Mouse (Mus musculus) kidney, embryonic 15.5 days (tissue): ENCODE data around the gene Pde6h. TPM values are rescaled to one million over a fixed set of nuclear protein-coding genes. Genes with fewer than 3 reads are reported as not detected.

Experiments used
- ATAC-seq: fragments of 200-750 bp; cut with Nextera tagmentation; replicated peaks from 2 replicates; pipeline ENCODE4 v1.8.0; 2017; ENCODE audit warnings: moderate TSS enrichment; ENCODE audit not compliant: low FRiP score
- H3K27ac ChIP-seq: fragments of 300-500 bp; sonication (generic); 2 replicates; pipeline ENCODE4 v1.5.1; 2015; ENCODE audit warnings: mild to moderate bottlenecking, inconsistent platforms
- H3K27me3 ChIP-seq: fragments of 300-500 bp; sonication (generic); 2 replicates; pipeline ENCODE4 v1.6.1; 2015; ENCODE audit warnings: inconsistent platforms
- H3K36me3 ChIP-seq: fragments of 300-500 bp; sonication (generic); 2 replicates; pipeline ENCODE4 v1.6.1; 2015; ENCODE audit warnings: inconsistent platforms
- H3K4me1 ChIP-seq: fragments of 300-500 bp; sonication (generic); 2 replicates; pipeline ENCODE4 v1.6.1; 2015; ENCODE audit warnings: inconsistent platforms
- H3K4me2 ChIP-seq: fragments of 300-500 bp; sonication (generic); 2 replicates; pipeline ENCODE4 v1.6.1; 2015; ENCODE audit warnings: moderate library complexity, mild to moderate bottlenecking, inconsistent platforms
- H3K4me3 ChIP-seq: fragments of 300-500 bp; sonication (generic); replicated peaks from 2 replicates; pipeline ENCODE4 v1.5.1; 2015; ENCODE audit warnings: mild to moderate bottlenecking, inconsistent platforms
- H3K9ac ChIP-seq: fragments of 300-500 bp; sonication (generic); 2 replicates; pipeline ENCODE4 v1.6.1; 2015; ENCODE audit warnings: mild to moderate bottlenecking, inconsistent platforms
- H3K9me3 ChIP-seq: fragments of 300-500 bp; sonication (generic); replicated peaks from 2 replicates; pipeline ENCODE4 v1.6.1; 2016; ENCODE audit warnings: inconsistent platforms
- WGBS: fragments of 180-500 bp; shearing (Covaris S2); methylation state at CpG from one replicate; pipeline ENCODE4 v1.1.7; 2015; ENCODE audit warnings: mixed read lengths; 5-methylcytosine and 5-hydroxymethylcytosine counted together
- polyA plus RNA-seq: library from polyadenylated mRNA; unstranded; fragments of >200 nt; fragmentation: Nextera tagmentation; extraction: Ambion mirVana; gene quantifications from 2 replicates; pipeline ENCODE4 v1.2.1, GENCODE M21; 2015

The Pde6h gene
- polyA plus RNA-seq, 1 experiment from 2014 or later = 0.40 TPM

- Histone ChIP-seq H3K27me3 (no peaks in the 10 kb centered on the region), H3K4me2 (peak overlapping the region; percentile 48), H3K4me1 (peaks cover 22% of the 10 kb centered on the region), H3K9me3 (no peaks in the 10 kb centered on the region), H3K9ac (no peak overlapping the region), H3K27ac (no peak overlapping the region), H3K36me3 (no peaks in the 10 kb centered on the region), H3K4me3 (peak overlapping the region; percentile 27)
- ATAC-seq = 0 out of 2 replicates have a peak, but pooled peaks have one; percentile 54
- WGBS = 31% methylated on average over 11 of the region's 11 CpGs
These were observed 66.3 kb downstream of the Pde6h start for GRCm38 (mm10) chr6:136989824-136990497.

- no peak for ATAC-seq
- 25% methylated on average over 8 of the region's 8 CpGs for WGBS
- no peak overlapping the region for H3K4me3 ChIP-seq
- peak overlapping the region; percentile 48 for H3K4me2 ChIP-seq
- no peaks in the 10 kb centered on the region for H3K27me3 ChIP-seq
- H3K9me3 ChIP-seq = no peaks in the 10 kb centered on the region
- no peak overlapping the region for H3K9ac ChIP-seq
- no peak overlapping the region for H3K27ac ChIP-seq
- H3K36me3 ChIP-seq = no peaks in the 10 kb centered on the region
- H3K4me1 ChIP-seq = peaks cover 21% of the 10 kb centered on the region
These were observed 66.9 kb downstream of the Pde6h start for GRCm38 (mm10) chr6:136990557-136990956.

GRCm38 (mm10) chr6:136993574-136993973, 69.9 kb downstream of the Pde6h start:
- peaks cover 31% of the 10 kb centered on the region for H3K4me1 ChIP-seq
- ATAC-seq = no peak
- no peak overlapping the region for H3K4me2 ChIP-seq
- H3K36me3 ChIP-seq = no peaks in the 10 kb centered on the region
- H3K9ac ChIP-seq = no peak overlapping the region
- H3K9me3 ChIP-seq = no peaks in the 10 kb centered on the region
- WGBS = 57% methylated on average over 4 of the region's 4 CpGs
- no peaks in the 10 kb centered on the region for H3K27me3 ChIP-seq
- no peak overlapping the region for H3K27ac ChIP-seq
- H3K4me3 ChIP-seq = no peak overlapping the region

GRCm38 (mm10) chr6:136995533-136995932, 71.9 kb downstream of the Pde6h start:
- H3K36me3 ChIP-seq = no peaks in the 10 kb centered on the region
- no peak overlapping the region for H3K4me3 ChIP-seq
- H3K27me3 ChIP-seq = no peaks in the 10 kb centered on the region
- peak overlapping the region; percentile 47 for H3K27ac ChIP-seq
- H3K9ac ChIP-seq = no peak overlapping the region
- ATAC-seq = 0 out of 2 replicates have a peak, but pooled peaks have one; percentile 16
- H3K4me2 ChIP-seq = no peak overlapping the region
- no peaks in the 10 kb centered on the region for H3K9me3 ChIP-seq
- H3K4me1 ChIP-seq = peaks cover 23% of the 10 kb centered on the region
- 73% methylated on average over 8 of the region's 8 CpGs for WGBS

- ATAC-seq = no peak
- Histone ChIP-seq H3K4me3 (no peak overlapping the region), H3K4me2 (no peak overlapping the region), H3K4me1 (peaks cover 19% of the 10 kb centered on the region), H3K27me3 (no peaks in the 10 kb centered on the region), H3K27ac (peak overlapping the region; percentile 47), H3K9me3 (no peaks in the 10 kb centered on the region), H3K9ac (no peak overlapping the region), H3K36me3 (no peaks in the 10 kb centered on the region)
- 45% methylated on average over 5 of the region's 5 CpGs for WGBS
These were observed 72.7 kb downstream of the Pde6h start for GRCm38 (mm10) chr6:136996336-136996735.

GRCm38 (mm10) chr6:136998181-136998580, 74.5 kb downstream of the Pde6h start:
- Histone ChIP-seq H3K9me3 (no peaks in the 10 kb centered on the region), H3K9ac (no peak overlapping the region), H3K4me1 (peaks cover 19% of the 10 kb centered on the region), H3K36me3 (no peaks in the 10 kb centered on the region), H3K27ac (no peak overlapping the region), H3K27me3 (no peaks in the 10 kb centered on the region), H3K4me2 (no peak overlapping the region), H3K4me3 (no peak overlapping the region)
- ATAC-seq = no peak
- WGBS = 77% methylated on average over 7 of the region's 7 CpGs

GRCm38 (mm10) chr6:136999009-136999408, 75.4 kb downstream of the Pde6h start:
- 92% methylated on average over 3 of the region's 3 CpGs for WGBS
- no peaks in the 10 kb centered on the region for H3K36me3 ChIP-seq
- no peaks in the 10 kb centered on the region for H3K27me3 ChIP-seq
- H3K9me3 ChIP-seq = no peaks in the 10 kb centered on the region
- no peak overlapping the region for H3K4me3 ChIP-seq
- no peak for ATAC-seq
- H3K4me2 ChIP-seq = no peak overlapping the region
- no peak overlapping the region for H3K9ac ChIP-seq
- H3K4me1 ChIP-seq = peaks cover 19% of the 10 kb centered on the region
- no peak overlapping the region for H3K27ac ChIP-seq

- Histone ChIP-seq H3K9me3 (no peaks in the 10 kb centered on the region), H3K4me2 (no peak overlapping the region), H3K27ac (no peak overlapping the region), H3K9ac (no peak overlapping the region), H3K36me3 (no peaks in the 10 kb centered on the region), H3K27me3 (no peaks in the 10 kb centered on the region), H3K4me3 (no peak overlapping the region), H3K4me1 (peaks cover 19% of the 10 kb centered on the region)
- WGBS = 90% methylated on average over 15 of the region's 15 CpGs
- no peak for ATAC-seq
These were observed 76.2 kb downstream of the Pde6h start for GRCm38 (mm10) chr6:136999707-137000446.

GRCm38 (mm10) chr6:137000706-137001105, 77.1 kb downstream of the Pde6h start:
- H3K36me3 ChIP-seq = no peaks in the 10 kb centered on the region
- H3K4me3 ChIP-seq = no peak overlapping the region
- WGBS = 90% methylated on average over 10 of the region's 10 CpGs
- no peaks in the 10 kb centered on the region for H3K9me3 ChIP-seq
- H3K9ac ChIP-seq = no peak overlapping the region
- H3K4me2 ChIP-seq = no peak overlapping the region
- no peak overlapping the region for H3K27ac ChIP-seq
- H3K27me3 ChIP-seq = no peaks in the 10 kb centered on the region
- peaks cover 14% of the 10 kb centered on the region for H3K4me1 ChIP-seq
- ATAC-seq = no peak

GRCm38 (mm10) chr6:137001267-137002168, 77.9 kb downstream of the Pde6h start:
- Histone ChIP-seq H3K27me3 (no peaks in the 10 kb centered on the region), H3K36me3 (no peaks in the 10 kb centered on the region), H3K27ac (no peak overlapping the region), H3K4me1 (peaks cover 9% of the 10 kb centered on the region), H3K4me3 (no peak overlapping the region), H3K9me3 (no peaks in the 10 kb centered on the region), H3K4me2 (no peak overlapping the region), H3K9ac (no peak overlapping the region)
- peak; percentile 56; the same call in 1 of the 2 replicates for ATAC-seq
- 80% methylated on average over 6 of the region's 6 CpGs for WGBS

- no peak for ATAC-seq
- no peak overlapping the region for H3K4me2 ChIP-seq
- WGBS = 59% methylated on average over 5 of the region's 5 CpGs
- no peaks in the 10 kb centered on the region for H3K27me3 ChIP-seq
- H3K4me1 ChIP-seq = 0 out of 2 replicates have a peak, but pooled peaks cover 3% of the 10 kb centered on the region
- H3K4me3 ChIP-seq = no peak overlapping the region
- no peak overlapping the region for H3K9ac ChIP-seq
- no peaks in the 10 kb centered on the region for H3K9me3 ChIP-seq
- no peaks in the 10 kb centered on the region for H3K36me3 ChIP-seq
- H3K27ac ChIP-seq = no peak overlapping the region
These were observed 78.5 kb downstream of the Pde6h start for GRCm38 (mm10) chr6:137002169-137002514.

- Histone ChIP-seq H3K4me1 (no peaks in the 10 kb centered on the region), H3K4me2 (no peak overlapping the region), H3K36me3 (no peaks in the 10 kb centered on the region), H3K4me3 (no peak overlapping the region), H3K27ac (no peak overlapping the region), H3K27me3 (no peaks in the 10 kb centered on the region), H3K9ac (no peak overlapping the region), H3K9me3 (no peaks in the 10 kb centered on the region)
- WGBS = 86% methylated on average over 4 of the region's 4 CpGs
- no peak for ATAC-seq
These were observed 80.7 kb downstream of the Pde6h start for GRCm38 (mm10) chr6:137004359-137004758.
